In genomic region chr1:24550560-24551280, GRCm38 (mm10) we compare ENCODE assay signal across 15 mouse cellular contexts. TPM values are rescaled to one million over a fixed set of nuclear protein-coding genes. Genes with fewer than 3 reads are reported as not detected.
A peak's percentile ranks its signal among the peaks of the same experiment; 100 is the strongest.
DNase-seq lines count a peak whose midpoint lies in the region; ATAC-seq and TF ChIP-seq lines count a peak whose summit lies in the region.
"Had no signal": no experiment of that assay in that cellular context is flagged by ENCODE, and none has a peak within 500 bp of the region (broad histone marks: within the 10 kb centered on the region; RNA-seq: fewer than 3 reads in every experiment).

No protein-coding gene starts in this region.

- peaks cover 6% of the 10 kb centered on the region; the same call in 1 of the 2 replicates for H3K4me1 ChIP-seq in limb, embryonic 14.5 days (ENCODE audit: control insufficient read depth, insufficient read depth, low read length)
- H3K4me1 ChIP-seq: megakaryocyte, embryonic 14.5 days; neural tube, embryonic 13.5 days had no signal

- no peak for DNase-seq in gastrocnemius, adult 2 months
- DNase-seq in gastrocnemius, postnatal 36 days = no peak
- peak; percentile 3 to 12 for DNase-seq in adrenal gland, postnatal 36 days
- DNase-seq in cerebellum, adult 9-10 months = peak; percentile 82
- DNase-seq in limb, embryonic 14.5 days (ENCODE audit: low spot score) = no peak
- DNase-seq in spleen, adult 18-20 months = no peak
- no peak for DNase-seq in right cerebral cortex, postnatal 14 days
- DNase-seq in heart, adult 11 months = no peak
- DNase-seq: heart, postnatal 36 days; kidney, postnatal 25 days; liver, postnatal 0 days had no signal

- TF ChIP-seq CTCF in gastrocnemius, adult 2 months (IDR thresholded peaks at IDR 0.05) = no peak

- H3K9me3 ChIP-seq in limb, embryonic 14.5 days (ENCODE audit: control insufficient read depth, low read length) = no peaks in the 10 kb centered on the region
- H3K9me3 ChIP-seq: forebrain, embryonic 10.5 days; neural tube, embryonic 13.5 days had no signal

- H3K27ac ChIP-seq in gastrocnemius, adult 2 months = peak overlapping the region; percentile 62
- peak overlapping the region; percentile 48; the same call in 1 of the 2 replicates for H3K27ac ChIP-seq in limb, embryonic 14.5 days (replicated peaks; ENCODE audit: low read depth, low read length)
- H3K27ac ChIP-seq: forebrain, embryonic 10.5 days; neural tube, embryonic 13.5 days had no signal

- 0 out of 2 replicates have a peak overlapping the region, but pooled peaks have one; percentile 6 for H3K4me2 ChIP-seq in limb, embryonic 14.5 days (replicated peaks; ENCODE audit: low read depth, low read length, severe bottlenecking)
- H3K4me2 ChIP-seq: neural tube, embryonic 13.5 days had no signal

- TF ChIP-seq POLR2A in limb, embryonic 14.5 days (IDR thresholded peaks at IDR 0.05; ENCODE audit: borderline replicate concordance, extremely low read depth, insufficient read depth, insufficient read length) = no peak

- ATAC-seq in limb, embryonic 14.5 days (ENCODE audit: low FRiP score, low read depth) = no peak
- ATAC-seq: liver, postnatal 0 days had no signal

- WGBS in limb, embryonic 14.5 days = 73% methylated on average over 18 of the region's 18 CpGs

- H3K36me3 ChIP-seq in limb, embryonic 14.5 days (ENCODE audit: control insufficient read depth, insufficient read depth, low read length) = no peaks in the 10 kb centered on the region
- H3K36me3 ChIP-seq: forebrain, embryonic 10.5 days; neural tube, embryonic 13.5 days had no signal

- intact Hi-C loops in gastrocnemius, adult 2 months (cut with DNase I) = no loop called here
- intact Hi-C loops in gastrocnemius, postnatal 36 days (cut with DNase I) = no loop called here

- no peaks in the 10 kb centered on the region for H3K27me3 ChIP-seq in limb, embryonic 14.5 days (ENCODE audit: control insufficient read depth, insufficient read depth, low read length)
- H3K27me3 ChIP-seq: megakaryocyte, embryonic 14.5 days; neural tube, embryonic 13.5 days had no signal

- peak overlapping the region; percentile 53 for H3K4me3 ChIP-seq in gastrocnemius, adult 2 months
- H3K4me3 ChIP-seq in limb, embryonic 14.5 days (replicated peaks; ENCODE audit: low read length) = no peak overlapping the region
- H3K4me3 ChIP-seq: forebrain, embryonic 10.5 days; megakaryocyte, embryonic 14.5 days; neural tube, embryonic 13.5 days had no signal

- H3K9ac ChIP-seq in limb, embryonic 14.5 days (ENCODE audit: low read depth, low read length, severe bottlenecking) = no peak overlapping the region
- H3K9ac ChIP-seq: liver, postnatal 0 days; neural tube, embryonic 13.5 days had no signal

RNA-seq across cellular contexts. Expression of gene Col19a1, which starts 36.6 kb away (rescaled TPM):
- total RNA-seq in gastrocnemius, adult 2 months (2021) = 1 to 10 TPM in 1 of 2 experiments, under 1 TPM in 1; 0.50 to 2.0 TPM
- total RNA-seq in gastrocnemius, postnatal 36 days (2021) = 1 to 10 TPM; 1.4 to 1.9 TPM
- total RNA-seq in adrenal gland, postnatal 36 days (2021) = under 1 TPM; 0.07 TPM
- 0.98 and 1.1 TPM in 2 replicates for polyA plus RNA-seq in limb, embryonic 14.5 days (2012; rRNA removed)
- polyA plus RNA-seq in limb, embryonic 14.5 days (2014; fragmentation: Nextera tagmentation; extraction: Ambion mirVana) = 4.2 and 5.1 TPM in 2 replicates
- total RNA-seq: ES-E14 had no signal
- polyA plus RNA-seq: liver, postnatal 0 days had no signal

Comparison
In these comparisons a context has a peak if more than half of its experiments do, and no peak if none do; other contexts are left out.
1. DNase-seq: peak in adrenal gland, postnatal 36 days (2 of 2) and cerebellum, adult 9-10 months (single experiment); none in gastrocnemius, adult 2 months (single experiment), gastrocnemius, postnatal 36 days (0 of 2), limb, embryonic 14.5 days (single experiment), spleen, adult 18-20 months (0 of 2), right cerebral cortex, postnatal 14 days (single experiment) and heart, adult 11 months (single experiment).